ENCODE assay signal across 9 mouse cellular contexts in genomic region chr2:163718526-163718925, GRCm38 (mm10). TPM values are rescaled to one million over a fixed set of nuclear protein-coding genes. Genes with fewer than 3 reads are reported as not detected.
DNase-seq lines count a peak whose midpoint lies in the region; ATAC-seq and TF ChIP-seq lines count a peak whose summit lies in the region.
"Had no signal": no experiment of that assay in that cellular context is flagged by ENCODE, and none has a peak within 500 bp of the region (broad histone marks: within the 10 kb centered on the region; RNA-seq: fewer than 3 reads in every experiment).

No protein-coding gene starts in this region.

- H3K9me3 ChIP-seq in forebrain, embryonic 15.5 days, result no peaks in the 10 kb centered on the region
- H3K9me3 ChIP-seq in forebrain, embryonic 11.5 days (ENCODE audit: control insufficient read depth, low read length), result no peaks in the 10 kb centered on the region
- H3K9me3 ChIP-seq: limb, embryonic 15.5 days had no signal

- H3K9ac ChIP-seq in forebrain, embryonic 15.5 days (replicated peaks), result 0 out of 2 replicates have a peak overlapping the region, but pooled peaks have one; percentile 3
- H3K9ac ChIP-seq in forebrain, embryonic 11.5 days (ENCODE audit: low read length), result no peak overlapping the region; the same call in 1 of the 2 replicates
- H3K9ac ChIP-seq: limb, embryonic 15.5 days had no signal

- H3K27me3 ChIP-seq in forebrain, embryonic 15.5 days, result no peaks in the 10 kb centered on the region
- no peaks in the 10 kb centered on the region for H3K27me3 ChIP-seq in forebrain, embryonic 11.5 days (ENCODE audit: control insufficient read depth, insufficient read depth, low read length)
- H3K27me3 ChIP-seq: limb, embryonic 15.5 days had no signal

- H3K36me3 ChIP-seq in forebrain, embryonic 15.5 days, result no peaks in the 10 kb centered on the region
- no peaks in the 10 kb centered on the region for H3K36me3 ChIP-seq in forebrain, embryonic 11.5 days (ENCODE audit: control insufficient read depth, insufficient read depth, low read length)

- no peak overlapping the region for H3K4me2 ChIP-seq in forebrain, embryonic 15.5 days (replicated peaks)
- H3K4me2 ChIP-seq in forebrain, embryonic 11.5 days (ENCODE audit: low read depth, low read length, severe bottlenecking), result no peak overlapping the region
- H3K4me2 ChIP-seq: limb, embryonic 15.5 days had no signal

- 63% methylated on average over 2 of the region's 2 CpGs for WGBS in forebrain, embryonic 15.5 days
- 95% methylated on average over 2 of the region's 2 CpGs for WGBS in forebrain, embryonic 11.5 days

- peaks cover 32% of the 10 kb centered on the region for H3K4me1 ChIP-seq in forebrain, embryonic 15.5 days
- H3K4me1 ChIP-seq in forebrain, embryonic 11.5 days (replicated peaks; ENCODE audit: control insufficient read depth, insufficient read depth, low read length), result peaks cover 8% of the 10 kb centered on the region; the same call in 1 of the 2 replicates
- peaks cover 38% of the 10 kb centered on the region for H3K4me1 ChIP-seq in bone marrow macrophage, adult 2 months (ENCODE audit: control insufficient read depth, insufficient read depth, low read length)

- no peak for TF ChIP-seq POLR2A in bone marrow macrophage, adult 2 months (IDR thresholded peaks at IDR 0.05; ENCODE audit: borderline replicate concordance, low read depth, low read length)

- no peak overlapping the region for H3K4me3 ChIP-seq in forebrain, embryonic 15.5 days
- H3K4me3 ChIP-seq in forebrain, embryonic 11.5 days (ENCODE audit: low read depth, low read length), result no peak overlapping the region
- H3K4me3 ChIP-seq in bone marrow macrophage, adult 2 months (ENCODE audit: insufficient read depth, low read length), result no peak overlapping the region
- H3K4me3 ChIP-seq: limb, embryonic 15.5 days had no signal

- H3K27ac ChIP-seq in forebrain, embryonic 15.5 days (replicated peaks), result peak overlapping the region; percentile 50
- H3K27ac ChIP-seq in forebrain, embryonic 11.5 days (ENCODE audit: low read depth, low read length), result no peak overlapping the region
- H3K27ac ChIP-seq in bone marrow macrophage, adult 2 months (ENCODE audit: insufficient read depth, low read depth, low read length), result no peak overlapping the region

- no peak for DNase-seq in forebrain, embryonic 11.5 days (ENCODE audit: low spot score)
- peak; percentile 31 for DNase-seq in kidney, adult 11 months
- DNase-seq in kidney, postnatal 4 days, result no peak
- peak; percentile 30 to 56 for DNase-seq in kidney, postnatal 25 days
- no peak for DNase-seq in lung, postnatal 25 days (ENCODE audit: low spot score)
- DNase-seq in layer of hippocampus, postnatal 36 days, result no peak

- no peak for ATAC-seq in forebrain, embryonic 15.5 days (replicated peaks)
- ATAC-seq in forebrain, embryonic 11.5 days (replicated peaks; ENCODE audit: low FRiP score), result no peak

- 0 out of 2 replicates have a peak, but pooled peaks have one; percentile 31 for TF ChIP-seq CTCF in bone marrow macrophage, adult 2 months (IDR thresholded peaks at IDR 0.05; ENCODE audit: low read depth, low read length)

RNA-seq across cellular contexts. Expression of gene Ada, which starts 31.5 kb away (rescaled TPM):
- 4.0 and 4.8 TPM in 2 replicates for polyA plus RNA-seq in forebrain, embryonic 15.5 days (2015; fragmentation: Nextera tagmentation; extraction: Ambion mirVana)
- 8.1 and 10.1 TPM in 2 replicates for polyA plus RNA-seq in forebrain, embryonic 11.5 days (2014; fragmentation: Nextera tagmentation; extraction: Ambion mirVana)
- 3.3 and 5.3 TPM in 2 replicates for polyA plus RNA-seq in bone marrow macrophage, adult 2 months (2012; ENCODE audit: insufficient read depth, insufficient read length, missing spikeins)
- total RNA-seq in layer of hippocampus, postnatal 36 days (2021), result 1 to 10 TPM; 1.1 to 1.2 TPM

Comparison
In these comparisons a context has a peak if more than half of its experiments do, and no peak if none do; other contexts are left out.
1. DNase-seq: peak in kidney, adult 11 months (single experiment) and kidney, postnatal 25 days (2 of 2); none in forebrain, embryonic 11.5 days (single experiment), kidney, postnatal 4 days (0 of 2), lung, postnatal 25 days (single experiment) and layer of hippocampus, postnatal 36 days (0 of 2).